Mouse (Mus musculus) embryonic facial prominence, embryonic 10.5 days (tissue): ENCODE data around the gene Cnnm1. TPM values are rescaled to one million over a fixed set of nuclear protein-coding genes. Genes with fewer than 3 reads are reported as not detected.
"Not testable (repeated sequence)": the region's sequence is repeated elsewhere in the genome, so short reads cannot be mapped to it uniquely, and the experiment has no call there.

Source experiments
- DNase-seq: peaks from one replicate; pipeline ENCODE4 v3.0.0-alpha.2; 2017; ENCODE audit warnings: low spot score
- H3K27ac ChIP-seq: fragments of 300-500 bp; sonication (generic); replicated peaks from 2 replicates; pipeline ENCODE4 v1.5.1; 2016; ENCODE audit warnings: mild to moderate bottlenecking
- H3K27me3 ChIP-seq: fragments of 300-500 bp; sonication (generic); replicated peaks from 2 replicates; pipeline ENCODE4 v1.6.1; 2016; ENCODE audit warnings: low read depth, mild to moderate bottlenecking; ENCODE audit not compliant: poor library complexity, severe bottlenecking
- H3K36me3 ChIP-seq: fragments of 300-500 bp; sonication (generic); replicated peaks from 2 replicates; pipeline ENCODE4 v1.6.1; 2016; ENCODE audit warnings: mild to moderate bottlenecking, moderate library complexity
- H3K4me1 ChIP-seq: fragments of 300-500 bp; sonication (generic); 2 replicates; pipeline ENCODE4 v1.6.1; 2016
- H3K4me3 ChIP-seq: fragments of 300-500 bp; sonication (generic); 2 replicates; pipeline ENCODE4 v1.5.1; 2016; ENCODE audit warnings: mild to moderate bottlenecking, moderate library complexity
- H3K9me3 ChIP-seq: fragments of 300-500 bp; sonication (generic); 2 replicates; pipeline ENCODE4 v1.6.1; 2016; ENCODE audit warnings: mild to moderate bottlenecking
- WGBS: fragments of 180-500 bp; shearing (Covaris S2); methylation state at CpG from one replicate; pipeline ENCODE4 v1.1.7; 2016; 5-methylcytosine and 5-hydroxymethylcytosine counted together
- polyA plus RNA-seq: library from polyadenylated mRNA; unstranded; fragments of >200 nt; fragmentation: Nextera tagmentation; extraction: Ambion mirVana; gene quantifications from 2 replicates; pipeline ENCODE4 v1.2.1, GENCODE M21; 2016

Cnnm1 gene
- polyA plus RNA-seq, 1 experiment from 2014 or later: 0.16 TPM

DNA sequence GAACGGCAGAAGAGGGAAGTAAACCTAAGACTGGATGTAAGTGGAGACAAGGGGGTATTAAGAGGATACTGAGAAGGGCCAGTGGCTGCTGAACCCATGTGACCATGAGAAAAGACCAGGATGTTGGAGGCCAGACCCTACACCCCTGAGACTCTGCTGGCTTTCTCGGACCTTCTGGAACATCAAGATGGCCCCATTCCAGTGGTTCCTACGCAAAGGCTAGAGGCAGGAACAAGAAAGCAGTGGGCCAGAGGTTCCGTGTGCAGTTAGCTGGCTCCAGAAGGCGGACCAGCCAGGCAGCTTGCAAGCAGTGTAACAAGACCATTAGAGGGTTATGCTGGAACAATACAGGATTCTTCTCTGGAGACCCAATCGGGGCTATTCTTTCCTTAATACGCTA lies 57.2 kb downstream of the Cnnm1 start:
- no peak overlapping the region for H3K4me3 ChIP-seq
- peaks cover 24% of the 10 kb centered on the region for H3K27me3 ChIP-seq
- no peak for DNase-seq
- no peak overlapping the region for H3K27ac ChIP-seq
- 84% methylated on average over 7 of the region's 7 CpGs for WGBS
- H3K36me3 ChIP-seq: peaks cover 39% of the 10 kb centered on the region
- H3K4me1 ChIP-seq: peaks cover 17% of the 10 kb centered on the region
- H3K9me3 ChIP-seq: no peaks in the 10 kb centered on the region

DNA sequence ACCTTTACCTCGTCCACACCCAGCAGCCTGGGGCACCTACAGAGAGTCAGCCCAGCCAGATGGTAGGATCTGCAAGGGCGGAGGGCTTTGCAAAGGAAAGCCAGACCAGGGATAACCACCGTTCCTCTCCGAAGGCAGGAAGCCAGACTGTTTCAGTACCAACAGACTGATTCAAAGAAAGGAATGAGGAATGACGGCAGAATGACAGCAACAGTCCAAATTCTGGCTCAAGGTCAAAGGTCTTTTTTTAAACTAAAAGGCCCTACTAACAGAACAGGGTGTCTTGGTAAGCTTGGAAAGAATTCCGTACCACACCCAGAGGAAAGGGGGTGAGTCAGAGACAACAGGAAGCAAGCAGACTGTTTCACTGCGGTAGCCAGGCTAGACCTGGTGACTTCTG lies 58.6 kb downstream of the Cnnm1 start:
- H3K27ac ChIP-seq: no peak overlapping the region
- WGBS: 86% methylated on average over 7 of the region's 7 CpGs
- peaks cover 50% of the 10 kb centered on the region for H3K36me3 ChIP-seq

DNA sequence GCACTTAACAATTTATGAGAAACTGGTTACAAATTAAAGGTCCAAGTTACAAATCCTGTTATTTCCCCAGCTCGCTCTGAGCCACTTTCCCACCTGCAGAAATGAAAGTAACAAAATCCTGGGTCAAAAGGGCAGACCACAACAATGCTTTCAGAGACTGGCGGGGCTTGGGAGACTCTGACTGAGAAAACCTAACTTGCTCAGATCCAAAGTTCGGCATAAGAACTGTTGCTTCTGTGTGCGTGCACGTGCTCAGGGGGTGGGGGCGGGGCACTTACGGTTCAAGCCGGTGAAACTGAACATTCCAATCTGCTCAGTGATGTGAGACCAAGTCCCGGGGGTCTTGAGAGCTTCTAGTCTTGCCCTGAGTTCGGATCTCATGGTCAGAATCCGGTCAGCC lies 62.4 kb downstream of the Cnnm1 start:
- 74% methylated on average over 11 of the region's 11 CpGs for WGBS
- Histone ChIP-seq H3K9me3 (no peaks in the 10 kb centered on the region), H3K27me3 (no peaks in the 10 kb centered on the region), H3K4me3 (no peak overlapping the region), H3K36me3 (peaks cover 88% of the 10 kb centered on the region), H3K27ac (no peak overlapping the region), H3K4me1 (0 out of 2 replicates have a peak, but pooled peaks cover 6% of the 10 kb centered on the region)
- DNase-seq: no peak

More for the DNA sequence above, 58.6 kb downstream of the Cnnm1 start:
- no peak overlapping the region for H3K4me3 ChIP-seq
- no peak for DNase-seq
- H3K27me3 ChIP-seq: peaks cover 17% of the 10 kb centered on the region
- peaks cover 22% of the 10 kb centered on the region for H3K4me1 ChIP-seq
- H3K9me3 ChIP-seq: no peaks in the 10 kb centered on the region

- not testable (repeated sequence) for H3K4me1 ChIP-seq, DNase-seq, H3K9me3 ChIP-seq, H3K27me3 ChIP-seq, H3K27ac ChIP-seq, H3K4me3 ChIP-seq
- H3K36me3 ChIP-seq: peaks cover 94% of the 10 kb centered on the region
- 89% methylated on average over 9 of the region's 9 CpGs for WGBS
Observed at GRCm38 (mm10) chr19:43503593-43503992, 63.4 kb downstream of the Cnnm1 start.

DNA sequence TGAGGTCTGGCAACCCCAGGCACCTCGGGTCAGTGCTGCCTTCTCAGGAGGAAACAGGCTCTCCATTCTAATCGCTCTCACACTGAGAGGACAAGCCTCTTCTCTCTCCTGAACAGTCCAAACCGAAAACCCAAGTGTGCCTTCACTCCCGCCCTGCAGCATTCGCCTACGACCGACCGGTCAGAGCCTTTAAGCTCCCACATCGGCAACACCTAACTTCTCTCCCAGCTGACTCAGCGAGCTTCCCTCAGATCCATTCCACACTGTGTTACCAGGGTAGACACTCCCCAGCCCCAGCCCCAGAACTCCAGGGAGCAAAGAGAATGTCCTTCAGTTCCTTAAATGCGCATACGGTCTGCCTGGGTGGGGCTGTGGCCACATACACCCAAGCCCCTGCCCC lies 65.2 kb downstream of the Cnnm1 start:
- Histone ChIP-seq H3K27me3 (no peaks in the 10 kb centered on the region), H3K9me3 (no peaks in the 10 kb centered on the region), H3K27ac (no peak overlapping the region), H3K4me3 (no peak overlapping the region), H3K36me3 (peaks cover 94% of the 10 kb centered on the region), H3K4me1 (0 out of 2 replicates have a peak, but pooled peaks cover 6% of the 10 kb centered on the region)
- 91% methylated on average over 12 of the region's 12 CpGs for WGBS
- no peak for DNase-seq

- no peak for DNase-seq
- H3K27me3 ChIP-seq: no peaks in the 10 kb centered on the region
- WGBS: 93% methylated on average over 14 of the region's 14 CpGs
- H3K27ac ChIP-seq: no peak overlapping the region
- no peak overlapping the region for H3K4me3 ChIP-seq
- no peaks in the 10 kb centered on the region for H3K4me1 ChIP-seq
- H3K9me3 ChIP-seq: no peaks in the 10 kb centered on the region
- peaks cover 96% of the 10 kb centered on the region for H3K36me3 ChIP-seq
Observed at GRCm38 (mm10) chr19:43510436-43511220, 70.4 kb downstream of the Cnnm1 start.

GRCm38 (mm10) chr19:43511621-43512620 lies 71.7 kb downstream of the Cnnm1 start:
- Histone ChIP-seq H3K27me3 (no peaks in the 10 kb centered on the region), H3K4me1 (no peaks in the 10 kb centered on the region), H3K4me3 (no peak overlapping the region), H3K27ac (no peak overlapping the region), H3K9me3 (no peaks in the 10 kb centered on the region), H3K36me3 (peaks cover 89% of the 10 kb centered on the region)
- WGBS: 87% methylated on average over 22 of the region's 22 CpGs
- no peak for DNase-seq

DNA sequence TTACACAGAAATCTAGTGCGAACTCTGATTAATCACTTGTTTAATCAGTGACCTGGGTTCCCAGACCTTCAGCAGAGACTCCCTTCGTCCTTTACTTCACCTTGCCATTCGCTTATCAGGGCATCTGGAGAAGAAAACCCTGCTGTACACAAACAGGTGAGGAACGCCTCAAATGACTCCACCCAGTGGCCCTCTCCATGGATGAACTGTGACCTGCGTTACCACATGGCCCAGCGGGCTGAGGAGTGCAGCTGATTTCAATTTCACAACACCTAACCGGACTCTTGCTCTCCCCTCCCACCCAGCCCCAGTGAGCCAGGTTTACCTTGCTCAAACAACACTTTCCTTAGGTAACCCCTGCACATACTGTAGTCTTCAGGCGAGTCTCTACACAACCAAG lies 73.6 kb downstream of the Cnnm1 start:
- H3K36me3 ChIP-seq: peaks cover 76% of the 10 kb centered on the region
- no peak overlapping the region for H3K27ac ChIP-seq
- H3K4me1 ChIP-seq: no peaks in the 10 kb centered on the region
- H3K27me3 ChIP-seq: no peaks in the 10 kb centered on the region
- DNase-seq: no peak
- H3K4me3 ChIP-seq: no peak overlapping the region
- 91% methylated on average over 8 of the region's 8 CpGs for WGBS
- H3K9me3 ChIP-seq: no peaks in the 10 kb centered on the region

GRCm38 (mm10) chr19:43515668-43516396 lies 75.6 kb downstream of the Cnnm1 start:
- no peaks in the 10 kb centered on the region for H3K27me3 ChIP-seq
- no peak for DNase-seq
- H3K4me3 ChIP-seq: no peak overlapping the region
- H3K4me1 ChIP-seq: peaks cover 6% of the 10 kb centered on the region
- H3K9me3 ChIP-seq: no peaks in the 10 kb centered on the region
- H3K36me3 ChIP-seq: peaks cover 62% of the 10 kb centered on the region
- 95% methylated on average over 23 of the region's 23 CpGs for WGBS
- H3K27ac ChIP-seq: no peak overlapping the region

- Histone ChIP-seq H3K4me1 (peaks cover 12% of the 10 kb centered on the region), H3K27me3 (no peaks in the 10 kb centered on the region), H3K4me3 (no peak overlapping the region), H3K27ac (no peak overlapping the region), H3K9me3 (no peaks in the 10 kb centered on the region), H3K36me3 (peaks cover 55% of the 10 kb centered on the region)
- no peak for DNase-seq
- 90% methylated on average over 14 of the region's 14 CpGs for WGBS
Observed at GRCm38 (mm10) chr19:43516397-43517035, 76.3 kb downstream of the Cnnm1 start.

GRCm38 (mm10) chr19:43517320-43517719 lies 77.1 kb downstream of the Cnnm1 start:
- Histone ChIP-seq H3K4me3 (no peak overlapping the region), H3K9me3 (no peaks in the 10 kb centered on the region), H3K4me1 (peaks cover 20% of the 10 kb centered on the region), H3K27ac (no peak overlapping the region), H3K36me3 (peaks cover 47% of the 10 kb centered on the region), H3K27me3 (no peaks in the 10 kb centered on the region)
- DNase-seq: no peak
- WGBS: 91% methylated on average over 6 of the region's 6 CpGs

- Histone ChIP-seq H3K4me1 (peaks cover 24% of the 10 kb centered on the region), H3K27me3 (no peaks in the 10 kb centered on the region), H3K9me3 (no peaks in the 10 kb centered on the region), H3K4me3 (no peak overlapping the region), H3K36me3 (peaks cover 44% of the 10 kb centered on the region), H3K27ac (no peak overlapping the region)
- 90% methylated on average over 7 of the region's 7 CpGs for WGBS
- no peak for DNase-seq
Observed at GRCm38 (mm10) chr19:43517808-43518207, 77.6 kb downstream of the Cnnm1 start.
